Mouse (Mus musculus) cerebellum, adult (tissue): Measurements from ENCODE around the gene 1700037C18Rik.

Experiments
- ATAC-seq: cut with Nextera tagmentation; 2 replicates; pipeline ENCODE4 v1.9.2; 2017; ENCODE audit warnings: mild to moderate bottlenecking, moderate library complexity, mixed read lengths; ENCODE audit not compliant: insufficient number of reproducible peaks, low FRiP score, low TSS enrichment

The 1700037C18Rik gene

GRCm38 (mm10) chr16:3908537-3909111 is at the start of gene 1700037C18Rik, which contains the start of gene Cluap1:
Gene 1700037C18Rik, minus strand, starts transcription at chr16:3908689.
Gene Cluap1, plus strand, starts transcription at chr16:3908801.
- ATAC-seq, result peak; percentile 96

- ATAC-seq, result peak; percentile 61; the same call in 1 of the 2 replicates
Measured at GRCm38 (mm10) chr16:3956369-3956768, 47.9 kb upstream of the 1700037C18Rik start.

- ATAC-seq, result no peak
Measured at GRCm38 (mm10) chr16:3951141-3951540, 42.7 kb upstream of the 1700037C18Rik start.

GRCm38 (mm10) chr16:3934701-3935100 is 26.2 kb upstream of the 1700037C18Rik start:
- no peak for ATAC-seq

GRCm38 (mm10) chr16:3934091-3934490 is 25.6 kb upstream of the 1700037C18Rik start:
- no peak for ATAC-seq

GRCm38 (mm10) chr16:3933536-3933935 is 25.0 kb upstream of the 1700037C18Rik start:
- no peak for ATAC-seq

GRCm38 (mm10) chr16:3929151-3929550 is 20.7 kb upstream of the 1700037C18Rik start:
- ATAC-seq, result no peak

- no peak for ATAC-seq
Measured at GRCm38 (mm10) chr16:3928582-3928981, 20.1 kb upstream of the 1700037C18Rik start.

GRCm38 (mm10) chr16:3923966-3924365 is 15.5 kb upstream of the 1700037C18Rik start:
- no peak for ATAC-seq

- no peak for ATAC-seq
Measured at GRCm38 (mm10) chr16:3923515-3923914, 15.0 kb upstream of the 1700037C18Rik start.

- no peak for ATAC-seq
Measured at GRCm38 (mm10) chr16:3920756-3921155, 12.3 kb upstream of the 1700037C18Rik start.

GRCm38 (mm10) chr16:3909118-3909517 is 629 bp upstream of the 1700037C18Rik start:
- ATAC-seq, result no peak

GRCm38 (mm10) chr16:3907471-3907870 is 1.0 kb downstream of the 1700037C18Rik start:
- ATAC-seq, result no peak

GRCm38 (mm10) chr16:3896553-3896952 is 11.9 kb downstream of the 1700037C18Rik start:
- ATAC-seq, result no peak

GRCm38 (mm10) chr16:3896046-3896445 is 12.4 kb downstream of the 1700037C18Rik start:
- ATAC-seq, result no peak

- no peak for ATAC-seq
Measured at GRCm38 (mm10) chr16:3895173-3895792, 13.2 kb downstream of the 1700037C18Rik start.

- no peak for ATAC-seq
Measured at GRCm38 (mm10) chr16:3893739-3894138, 14.8 kb downstream of the 1700037C18Rik start.

- ATAC-seq, result no peak
Measured at GRCm38 (mm10) chr16:3891621-3892295, 16.7 kb downstream of the 1700037C18Rik start.

GRCm38 (mm10) chr16:3885065-3885670 is 23.3 kb downstream of the 1700037C18Rik start:
- ATAC-seq, result 0 out of 2 replicates have a peak, but pooled peaks have one; percentile 6

- peak; percentile 98 for ATAC-seq
Measured at GRCm38 (mm10) chr16:3884201-3885064, 24.1 kb downstream of the 1700037C18Rik start, which contains the start of the genes Zfp597 and Gm20695. Gene Zfp597, minus strand, starts transcription at chr16:3884561. Gene Gm20695, plus strand, starts transcription at chr16:3884648.
